Mouse (Mus musculus) pancreas, adult 10 weeks (tissue): Measurements from ENCODE around the gene Ppef2. TPM values are rescaled to one million over a fixed set of nuclear protein-coding genes. Genes with fewer than 3 reads are reported as not detected.

ENCODE experiments used
- polyA plus RNA-seq: library from polyadenylated mRNA; stranded (reverse); fragments of 350-450 nt; fragmentation: Illumina TruSeq; extraction: RNeasy Lipid Tissue Mini Kit (QIAGEN cat#74804); gene quantifications from one replicate; pipeline ENCODE4 v1.2.3, GENCODE M21; 2015; ENCODE audit warnings: low read depth, low replicate concordance; ENCODE audit not compliant: insufficient read depth

The Ppef2 gene
- polyA plus RNA-seq, result not detected

DNA sequence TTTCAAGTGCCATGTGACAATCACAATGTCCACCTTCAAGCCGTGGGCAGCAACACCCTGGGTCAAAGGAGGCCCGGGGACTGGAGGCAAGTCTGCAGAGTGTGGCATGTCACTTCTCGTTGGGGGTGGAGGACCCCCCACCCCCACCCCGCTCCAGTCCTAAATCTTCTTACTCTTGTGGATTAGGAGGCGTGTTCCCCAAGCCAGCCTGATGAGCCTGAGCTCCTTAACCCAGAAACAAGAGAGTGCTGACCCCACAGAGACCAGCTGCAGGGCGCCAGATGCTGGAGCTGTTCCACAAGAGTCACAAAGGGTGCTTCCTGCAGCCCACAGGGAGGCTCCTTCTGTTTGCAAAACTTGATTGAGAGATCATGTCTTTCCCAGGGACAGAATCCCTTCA is at the start of gene Ppef2:
Gene Ppef2, minus strand, starts transcription at position 61 of the 400 bp plus-strand sequence.

DNA sequence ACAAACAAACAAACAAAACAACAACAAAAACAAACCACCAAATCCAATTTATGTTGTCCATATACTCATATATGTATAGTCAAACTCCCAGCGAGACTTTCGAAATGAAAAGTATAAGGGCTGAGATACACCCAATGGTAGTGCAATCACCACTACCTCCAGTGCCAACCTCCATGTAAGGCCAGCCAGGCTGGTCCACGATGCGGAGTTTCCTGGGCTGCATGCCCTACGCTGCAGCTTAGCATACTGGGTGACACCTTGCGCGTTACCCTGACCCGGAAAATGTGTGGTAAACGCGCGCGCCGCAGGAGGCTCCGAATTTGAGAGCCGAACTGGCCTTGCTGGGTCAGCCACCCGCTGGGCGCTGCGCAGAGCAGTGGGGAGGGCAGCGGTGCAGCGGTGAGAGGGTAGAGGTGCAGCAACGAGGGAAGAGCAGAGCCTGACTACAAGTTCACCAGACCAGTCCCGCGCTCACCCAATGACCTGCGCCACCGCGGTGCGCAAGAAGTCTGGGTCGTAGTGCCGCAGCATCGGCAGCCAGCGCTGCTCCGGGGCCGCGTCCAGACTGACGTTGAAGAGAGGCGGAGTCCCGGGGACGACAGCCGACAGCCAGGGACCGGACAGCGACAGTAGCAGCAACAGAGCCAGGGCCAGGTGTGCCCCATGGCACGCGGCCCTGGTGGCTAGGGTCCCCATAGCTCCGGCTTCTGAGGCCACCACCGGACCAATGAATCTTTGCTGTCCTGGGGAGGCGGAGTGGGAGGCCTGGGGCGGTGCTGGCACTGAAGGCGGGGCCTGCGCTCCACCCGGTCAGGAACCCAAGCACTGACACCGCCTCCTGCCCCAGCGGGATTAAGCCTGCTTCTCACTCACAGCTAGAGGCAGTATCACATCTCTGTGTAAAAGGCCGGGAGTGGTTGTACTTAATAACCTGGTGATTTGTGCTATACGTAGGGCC is 21.6 kb upstream of the Ppef2 start, which contains the start of gene Naaa:
Gene Naaa, minus strand, starts transcription at position 734 of the 958 bp plus-strand sequence.

DNA sequence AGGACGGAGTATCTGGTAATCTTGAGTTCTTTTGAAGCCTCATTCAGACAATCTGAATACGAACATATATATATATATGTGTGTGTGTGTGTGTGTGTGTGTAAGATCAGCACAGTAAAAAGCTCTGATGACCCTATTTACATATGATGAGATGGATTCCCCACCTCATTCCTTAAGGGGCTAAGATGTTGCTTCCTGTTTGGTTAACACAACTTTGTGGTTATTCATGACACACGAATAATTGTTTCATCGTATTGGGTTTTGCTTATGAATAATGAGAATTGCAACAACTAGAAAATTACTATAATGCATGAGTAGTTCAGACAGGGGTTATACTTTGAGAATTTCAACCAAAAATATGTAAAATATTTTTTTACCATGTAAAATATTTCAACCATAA is 40.8 kb downstream of the Ppef2 start, which contains the start of gene U90926:
Gene U90926, minus strand, starts transcription at position 101 of the 400 bp plus-strand sequence.

Other genes with a start within 250 kb of the Ppef2 start
- gene Cdkl2, start 212.4 kb downstream of the Ppef2 start, polyA plus RNA-seq, result 2.6 TPM
- gene G3bp2, start 172.6 kb downstream of the Ppef2 start, polyA plus RNA-seq, result 13.7 TPM
- 24.5 TPM for gene Uso1, start 118.3 kb downstream of the Ppef2 start, polyA plus RNA-seq
- gene U90926, start 40.9 kb downstream of the Ppef2 start, polyA plus RNA-seq, result not detected
- 3.1 TPM for gene Naaa, start 21.9 kb upstream of the Ppef2 start, polyA plus RNA-seq
- gene Sdad1, start 54.2 kb upstream of the Ppef2 start, polyA plus RNA-seq, result 3.6 TPM
- gene Cxcl9, start 71.8 kb upstream of the Ppef2 start, polyA plus RNA-seq, result not detected
- 12.6 TPM for gene Art3, start 75.5 kb upstream of the Ppef2 start, polyA plus RNA-seq
- gene Cxcl10, start 92.6 kb upstream of the Ppef2 start, polyA plus RNA-seq, result 2.4 TPM
- 3.9 TPM for gene Nup54, start 178.9 kb upstream of the Ppef2 start, polyA plus RNA-seq